Mouse (Mus musculus): ENCODE data around the gene Ccdc62. TPM values are rescaled to one million over a fixed set of nuclear protein-coding genes. Genes with fewer than 3 reads are reported as not detected.

Gene Ccdc62
- polyA plus RNA-seq, 1 experiment from 2014 or later: 6.8 TPM

DNA sequence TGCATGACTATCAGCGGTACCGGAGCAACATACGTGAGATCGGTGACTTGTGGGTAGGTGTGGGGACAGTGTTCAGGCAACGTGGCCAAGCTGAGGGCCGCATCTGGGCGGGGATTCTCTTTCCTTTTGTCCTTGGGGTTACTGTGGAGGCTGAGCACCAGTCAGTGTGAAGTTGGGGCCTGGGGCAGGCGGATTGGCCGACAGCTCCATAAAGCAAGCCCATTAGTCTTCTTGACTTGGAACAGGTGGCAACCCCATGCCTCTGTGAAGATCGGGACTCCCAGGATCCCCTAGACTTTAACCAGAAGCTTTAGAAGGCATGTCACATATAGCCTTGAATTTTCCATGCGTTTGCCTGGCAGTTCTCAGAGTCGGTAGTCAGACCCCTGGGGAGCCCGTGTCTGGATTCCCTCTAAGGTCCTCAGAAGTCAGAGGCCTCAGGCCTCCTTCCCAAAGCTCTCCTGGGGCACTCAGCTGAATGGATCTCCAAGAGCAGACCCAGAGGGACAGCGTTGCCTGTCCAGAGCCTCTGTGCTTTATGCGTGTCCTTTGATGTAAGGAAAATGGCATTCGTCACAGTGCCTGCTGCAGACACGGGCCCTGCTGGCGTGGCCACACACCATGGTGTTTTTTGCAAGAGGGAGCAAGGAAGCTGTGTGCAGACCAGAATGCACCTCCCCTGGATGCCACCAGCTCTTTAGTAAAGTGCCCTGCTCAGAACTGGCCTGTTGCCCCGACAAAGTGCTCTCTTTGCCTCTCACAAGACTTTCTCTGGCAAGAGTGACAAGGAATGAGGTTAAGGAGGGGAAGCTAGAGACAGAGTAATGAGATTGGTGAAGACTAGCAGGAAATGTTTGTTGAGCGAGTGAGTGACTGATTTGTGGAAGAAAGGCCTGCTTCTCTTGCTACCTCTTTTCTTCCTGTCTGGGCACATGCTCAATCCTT is 59.7 kb downstream of the Ccdc62 start:
- no peak overlapping the region for H3K9ac ChIP-seq (ENCODE audit: low read length)
- no peak overlapping the region for H3K4me2 ChIP-seq (ENCODE audit: low read depth, low read length)
- no peak for ATAC-seq (ENCODE audit: insufficient read depth, low FRiP score)
- H3K4me3 ChIP-seq (replicated peaks; ENCODE audit: low read length): no peak overlapping the region
- H3K27me3 ChIP-seq (ENCODE audit: control insufficient read depth, insufficient read depth, low read length): no peaks in the 10 kb centered on the region
- 58% methylated on average over 20 of the region's 20 CpGs for WGBS
- H3K9me3 ChIP-seq (replicated peaks; ENCODE audit: control insufficient read depth, low read length): no peaks in the 10 kb centered on the region
- no peak overlapping the region for H3K27ac ChIP-seq (ENCODE audit: low read length)
- no peaks in the 10 kb centered on the region for H3K36me3 ChIP-seq (ENCODE audit: control insufficient read depth, insufficient read depth, low read length)
- H3K4me1 ChIP-seq (ENCODE audit: control insufficient read depth, insufficient read depth, low read length): peaks cover 25% of the 10 kb centered on the region

- no peaks in the 10 kb centered on the region for H3K27me3 ChIP-seq (ENCODE audit: control insufficient read depth, insufficient read depth, low read length)
- no peak overlapping the region for H3K9ac ChIP-seq (ENCODE audit: low read length)
- no peaks in the 10 kb centered on the region for H3K9me3 ChIP-seq (replicated peaks; ENCODE audit: control insufficient read depth, low read length)
- WGBS: 78% methylated on average over 6 of the region's 6 CpGs
- no peak for ATAC-seq (ENCODE audit: insufficient read depth, low FRiP score)
- 0 out of 2 replicates have a peak overlapping the region, but pooled peaks have one; percentile 81 for H3K27ac ChIP-seq (ENCODE audit: low read length)
- no peaks in the 10 kb centered on the region for H3K36me3 ChIP-seq (ENCODE audit: control insufficient read depth, insufficient read depth, low read length)
- H3K4me1 ChIP-seq (ENCODE audit: control insufficient read depth, insufficient read depth, low read length): peaks cover 25% of the 10 kb centered on the region
- no peak overlapping the region for H3K4me2 ChIP-seq (ENCODE audit: low read depth, low read length)
- no peak overlapping the region for H3K4me3 ChIP-seq (replicated peaks; ENCODE audit: low read length)
These were observed 60.8 kb downstream of the Ccdc62 start for GRCm38 (mm10) chr5:123991321-123991720.

- Histone ChIP-seq H3K36me3 (ENCODE audit: control insufficient read depth, insufficient read depth, low read length) (no peaks in the 10 kb centered on the region), H3K4me1 (ENCODE audit: control insufficient read depth, insufficient read depth, low read length) (peaks cover 18% of the 10 kb centered on the region), H3K9me3 (replicated peaks; ENCODE audit: control insufficient read depth, low read length) (no peaks in the 10 kb centered on the region), H3K27me3 (ENCODE audit: control insufficient read depth, insufficient read depth, low read length) (no peaks in the 10 kb centered on the region), H3K9ac (ENCODE audit: low read length) (0 out of 2 replicates have a peak overlapping the region, but pooled peaks have one; percentile 51), H3K4me3 (replicated peaks; ENCODE audit: low read length) (no peak overlapping the region), H3K27ac (ENCODE audit: low read length) (peak overlapping the region; percentile 81), H3K4me2 (ENCODE audit: low read depth, low read length) (no peak overlapping the region)
- WGBS: 56% methylated on average over 10 of the region's 10 CpGs
- peak; percentile 23; the same call in 1 of the 2 replicates for ATAC-seq (ENCODE audit: insufficient read depth, low FRiP score)
These were observed 61.7 kb downstream of the Ccdc62 start for GRCm38 (mm10) chr5:123992193-123992637.

- H3K9ac ChIP-seq (ENCODE audit: low read length): no peak overlapping the region
- peaks cover 15% of the 10 kb centered on the region for H3K4me1 ChIP-seq (ENCODE audit: control insufficient read depth, insufficient read depth, low read length)
- H3K9me3 ChIP-seq (replicated peaks; ENCODE audit: control insufficient read depth, low read length): no peaks in the 10 kb centered on the region
- no peaks in the 10 kb centered on the region for H3K36me3 ChIP-seq (ENCODE audit: control insufficient read depth, insufficient read depth, low read length)
- no peak overlapping the region for H3K4me2 ChIP-seq (ENCODE audit: low read depth, low read length)
- H3K4me3 ChIP-seq (replicated peaks; ENCODE audit: low read length): no peak overlapping the region
- peak overlapping the region; percentile 78; the same call in 1 of the 2 replicates for H3K27ac ChIP-seq (ENCODE audit: low read length)
- 0 out of 2 replicates have a peak, but pooled peaks have one; percentile 8 for ATAC-seq (ENCODE audit: insufficient read depth, low FRiP score)
- no peaks in the 10 kb centered on the region for H3K27me3 ChIP-seq (ENCODE audit: control insufficient read depth, insufficient read depth, low read length)
- 29% methylated on average over 5 of the region's 5 CpGs for WGBS
These were observed 62.3 kb downstream of the Ccdc62 start for GRCm38 (mm10) chr5:123992794-123993193.

DNA sequence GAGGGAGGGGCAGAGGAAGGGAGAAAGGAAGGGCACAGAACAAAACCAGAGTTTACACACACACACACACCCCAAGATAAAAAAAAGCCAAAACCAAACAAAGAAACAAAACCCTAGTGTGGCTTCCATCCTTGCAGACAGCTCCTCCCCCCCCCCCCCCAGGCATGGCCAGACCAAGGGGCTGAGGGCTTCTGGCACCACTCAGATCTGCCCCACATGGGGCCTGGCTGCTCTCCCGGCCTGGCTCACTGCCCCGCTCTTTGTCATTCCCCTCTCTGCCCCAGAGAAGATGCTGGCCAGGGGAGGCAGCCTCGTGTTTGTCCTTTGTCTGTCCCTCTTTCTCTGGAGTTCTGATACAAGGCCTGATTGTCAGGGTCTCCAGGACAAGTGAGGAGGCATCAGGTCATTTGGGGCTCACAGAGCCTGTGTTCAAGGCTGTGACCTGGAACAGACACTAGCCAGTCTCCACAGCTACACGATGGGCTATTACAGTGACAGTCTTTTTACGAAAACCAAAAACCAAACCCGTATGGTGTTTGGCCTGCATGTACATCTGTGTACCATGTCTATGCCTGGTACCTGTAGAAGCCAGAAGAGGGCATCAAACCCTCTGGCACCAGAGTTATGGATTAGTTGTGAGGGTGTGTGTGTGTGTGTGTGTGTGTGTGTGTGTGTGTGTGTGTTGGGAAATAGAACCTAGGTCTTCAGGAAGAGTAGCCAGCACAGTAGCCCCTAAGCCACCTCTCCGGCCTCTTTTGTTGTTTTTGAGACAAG is 63.0 kb downstream of the Ccdc62 start:
- H3K4me3 ChIP-seq (replicated peaks; ENCODE audit: low read length): no peak overlapping the region
- no peaks in the 10 kb centered on the region for H3K27me3 ChIP-seq (ENCODE audit: control insufficient read depth, insufficient read depth, low read length)
- H3K4me1 ChIP-seq (ENCODE audit: control insufficient read depth, insufficient read depth, low read length): peaks cover 15% of the 10 kb centered on the region
- no peak overlapping the region for H3K9ac ChIP-seq (ENCODE audit: low read length)
- no peaks in the 10 kb centered on the region for H3K9me3 ChIP-seq (replicated peaks; ENCODE audit: control insufficient read depth, low read length)
- WGBS: 63% methylated on average over 7 of the region's 7 CpGs
- no peak overlapping the region for H3K4me2 ChIP-seq (ENCODE audit: low read depth, low read length)
- ATAC-seq (ENCODE audit: insufficient read depth, low FRiP score): no peak
- H3K27ac ChIP-seq (ENCODE audit: low read length): no peak overlapping the region
- H3K36me3 ChIP-seq (ENCODE audit: control insufficient read depth, insufficient read depth, low read length): no peaks in the 10 kb centered on the region

GRCm38 (mm10) chr5:123994468-123994867 is 64.0 kb downstream of the Ccdc62 start:
- Histone ChIP-seq H3K9me3 (replicated peaks; ENCODE audit: control insufficient read depth, low read length) (no peaks in the 10 kb centered on the region), H3K4me1 (ENCODE audit: control insufficient read depth, insufficient read depth, low read length) (peaks cover 15% of the 10 kb centered on the region), H3K4me2 (ENCODE audit: low read depth, low read length) (no peak overlapping the region), H3K4me3 (replicated peaks; ENCODE audit: low read length) (no peak overlapping the region), H3K27ac (ENCODE audit: low read length) (no peak overlapping the region), H3K27me3 (ENCODE audit: control insufficient read depth, insufficient read depth, low read length) (no peaks in the 10 kb centered on the region), H3K36me3 (ENCODE audit: control insufficient read depth, insufficient read depth, low read length) (no peaks in the 10 kb centered on the region), H3K9ac (ENCODE audit: low read length) (no peak overlapping the region)
- ATAC-seq (ENCODE audit: insufficient read depth, low FRiP score): no peak
- 90% methylated on average over 7 of the region's 7 CpGs for WGBS

- Histone ChIP-seq H3K27ac (ENCODE audit: low read length) (no peak overlapping the region), H3K27me3 (ENCODE audit: control insufficient read depth, insufficient read depth, low read length) (no peaks in the 10 kb centered on the region), H3K4me2 (ENCODE audit: low read depth, low read length) (no peak overlapping the region), H3K4me1 (ENCODE audit: control insufficient read depth, insufficient read depth, low read length) (peaks cover 15% of the 10 kb centered on the region), H3K4me3 (replicated peaks; ENCODE audit: low read length) (no peak overlapping the region), H3K9me3 (replicated peaks; ENCODE audit: control insufficient read depth, low read length) (no peaks in the 10 kb centered on the region), H3K9ac (ENCODE audit: low read length) (no peak overlapping the region), H3K36me3 (ENCODE audit: control insufficient read depth, insufficient read depth, low read length) (no peaks in the 10 kb centered on the region)
- ATAC-seq (ENCODE audit: insufficient read depth, low FRiP score): no peak
- WGBS: 68% methylated on average over 6 of the region's 6 CpGs
These were observed 64.9 kb downstream of the Ccdc62 start for GRCm38 (mm10) chr5:123995388-123995787.

GRCm38 (mm10) chr5:123996194-123996593 is 65.7 kb downstream of the Ccdc62 start:
- no peaks in the 10 kb centered on the region for H3K9me3 ChIP-seq (replicated peaks; ENCODE audit: control insufficient read depth, low read length)
- ATAC-seq (ENCODE audit: insufficient read depth, low FRiP score): no peak

DNA sequence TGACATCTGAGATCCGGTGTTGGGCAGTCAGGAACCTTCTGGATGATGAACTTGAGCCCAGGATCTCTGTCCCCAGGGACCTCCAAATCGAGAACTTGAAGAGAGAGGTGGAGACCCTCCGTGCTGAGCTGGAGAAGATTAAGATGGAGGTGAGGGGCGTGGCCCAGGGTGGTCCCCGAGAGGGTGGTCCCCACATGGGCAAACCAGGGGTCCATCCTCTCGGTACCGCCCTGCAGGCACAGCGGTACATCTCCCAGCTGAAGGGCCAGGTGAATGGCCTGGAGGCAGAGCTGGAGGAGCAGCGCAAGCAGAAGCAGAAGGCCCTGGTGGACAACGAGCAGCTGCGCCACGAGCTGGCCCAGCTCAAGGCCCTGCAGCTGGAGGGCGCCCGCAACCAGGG is 66.2 kb downstream of the Ccdc62 start:
- Histone ChIP-seq H3K36me3 (ENCODE audit: control insufficient read depth, insufficient read depth, low read length) (no peaks in the 10 kb centered on the region), H3K27ac (ENCODE audit: low read length) (no peak overlapping the region), H3K27me3 (ENCODE audit: control insufficient read depth, insufficient read depth, low read length) (no peaks in the 10 kb centered on the region), H3K9ac (ENCODE audit: low read length) (no peak overlapping the region), H3K4me2 (ENCODE audit: low read depth, low read length) (no peak overlapping the region), H3K4me1 (ENCODE audit: control insufficient read depth, insufficient read depth, low read length) (peaks cover 11% of the 10 kb centered on the region), H3K9me3 (replicated peaks; ENCODE audit: control insufficient read depth, low read length) (no peaks in the 10 kb centered on the region), H3K4me3 (replicated peaks; ENCODE audit: low read length) (no peak overlapping the region)
- no peak for ATAC-seq (ENCODE audit: insufficient read depth, low FRiP score)
- 91% methylated on average over 14 of the region's 14 CpGs for WGBS

More at GRCm38 (mm10) chr5:123996194-123996593, 65.7 kb downstream of the Ccdc62 start:
- peaks cover 15% of the 10 kb centered on the region for H3K4me1 ChIP-seq (ENCODE audit: control insufficient read depth, insufficient read depth, low read length)
- no peak overlapping the region for H3K4me3 ChIP-seq (replicated peaks; ENCODE audit: low read length)
- no peaks in the 10 kb centered on the region for H3K27me3 ChIP-seq (ENCODE audit: control insufficient read depth, insufficient read depth, low read length)
- WGBS: 79% methylated on average over 10 of the region's 10 CpGs
- no peak overlapping the region for H3K9ac ChIP-seq (ENCODE audit: low read length)
- H3K27ac ChIP-seq (ENCODE audit: low read length): no peak overlapping the region
- H3K4me2 ChIP-seq (ENCODE audit: low read depth, low read length): no peak overlapping the region
- H3K36me3 ChIP-seq (ENCODE audit: control insufficient read depth, insufficient read depth, low read length): no peaks in the 10 kb centered on the region
